Mouse (Mus musculus) cerebellum, adult 11-12 months (tissue): ENCODE data around the gene Mroh2b.

ENCODE experiments used
- DNase-seq: peaks from one replicate; pipeline ENCODE4 v3.0.0; 2022

The Mroh2b gene

GRCm38 (mm10) chr15:4898437-4898836, at the start of gene Mroh2b:
Gene Mroh2b, plus strand, starts transcription at chr15:4898737.
- DNase-seq: no peak

GRCm38 (mm10) chr15:4850015-4850414, 48.5 kb upstream of the Mroh2b start:
- DNase-seq: no peak

DNA sequence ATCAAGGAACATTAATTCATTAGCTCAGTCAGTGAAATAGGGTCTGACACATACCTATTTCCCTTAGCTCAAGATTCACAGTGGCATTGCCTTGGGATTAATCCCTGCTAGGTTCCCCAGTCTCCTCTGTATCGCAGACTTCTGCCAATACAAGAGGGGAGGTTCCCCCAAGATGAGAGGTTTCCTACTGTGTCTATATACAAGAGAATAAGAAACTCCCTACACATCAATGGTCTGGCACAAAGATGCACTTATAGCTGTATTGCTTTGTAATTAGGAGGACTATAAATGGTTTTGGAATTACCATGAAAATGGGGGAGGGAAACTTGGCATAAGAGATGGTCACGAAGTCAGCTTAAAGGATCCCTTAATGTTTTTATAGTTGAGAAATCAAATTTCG, 3.6 kb upstream of the Mroh2b start:
- no peak for DNase-seq

DNA sequence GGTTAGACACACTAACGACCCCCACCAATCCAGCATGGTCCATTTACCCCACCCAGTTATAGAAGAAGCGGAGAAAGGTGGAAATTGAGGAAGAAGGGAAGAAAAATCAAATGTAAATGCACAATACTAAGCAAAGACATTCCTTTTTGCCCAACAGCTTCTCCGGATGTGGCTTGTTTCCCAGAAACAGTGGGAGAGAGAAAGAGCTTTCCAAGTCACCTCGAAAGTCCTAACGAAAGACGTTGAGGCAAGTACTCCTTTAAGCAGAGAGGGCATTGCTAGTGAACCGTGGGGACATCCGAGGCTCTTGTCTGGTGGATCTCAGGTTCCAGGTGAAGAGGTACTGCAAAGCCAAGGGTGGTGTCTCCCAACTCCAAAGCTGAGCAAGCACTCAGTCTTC, 36.2 kb downstream of the Mroh2b start:
- no peak for DNase-seq

DNA sequence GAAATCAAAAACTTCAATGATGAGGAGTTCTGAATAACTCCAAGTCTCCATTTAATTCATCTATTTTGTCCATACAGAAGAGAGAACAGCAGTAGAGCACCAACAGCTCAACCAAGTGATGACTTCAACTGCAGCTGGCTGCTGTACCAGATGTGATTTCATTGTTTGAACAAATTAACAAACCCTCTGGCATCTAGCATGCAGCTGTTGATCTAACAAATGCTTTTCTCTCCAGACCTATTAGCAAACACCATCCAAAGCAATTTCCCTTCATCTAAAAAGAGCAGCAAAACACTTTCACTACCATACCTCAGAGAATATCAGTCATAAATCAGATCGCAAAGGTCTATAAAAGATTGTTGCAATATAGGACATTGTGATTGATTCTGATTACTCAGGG, 74.8 kb downstream of the Mroh2b start:
- no peak for DNase-seq

DNA sequence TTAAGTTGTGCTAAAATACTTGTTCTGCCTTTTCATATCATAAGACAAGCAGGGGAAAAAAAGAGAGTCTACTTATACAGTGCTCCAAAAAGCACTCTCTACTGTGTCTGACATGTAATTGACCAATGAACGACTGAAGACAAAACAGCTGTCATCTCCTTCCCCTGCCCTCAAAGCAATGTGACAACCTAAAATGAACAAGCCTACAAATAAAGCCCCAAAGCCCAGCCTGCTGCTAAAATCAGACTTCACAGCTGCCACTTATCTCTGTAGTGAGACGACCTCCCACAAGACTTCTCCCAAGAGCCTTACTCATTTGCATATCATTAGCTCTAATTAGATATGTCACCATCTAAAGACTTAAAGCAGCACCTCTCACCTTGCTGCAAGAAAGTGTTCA, 104.4 kb downstream of the Mroh2b start:
- no peak for DNase-seq

- no peak for DNase-seq
Observed at GRCm38 (mm10) chr15:5003503-5004196, 105.1 kb downstream of the Mroh2b start.

DNA sequence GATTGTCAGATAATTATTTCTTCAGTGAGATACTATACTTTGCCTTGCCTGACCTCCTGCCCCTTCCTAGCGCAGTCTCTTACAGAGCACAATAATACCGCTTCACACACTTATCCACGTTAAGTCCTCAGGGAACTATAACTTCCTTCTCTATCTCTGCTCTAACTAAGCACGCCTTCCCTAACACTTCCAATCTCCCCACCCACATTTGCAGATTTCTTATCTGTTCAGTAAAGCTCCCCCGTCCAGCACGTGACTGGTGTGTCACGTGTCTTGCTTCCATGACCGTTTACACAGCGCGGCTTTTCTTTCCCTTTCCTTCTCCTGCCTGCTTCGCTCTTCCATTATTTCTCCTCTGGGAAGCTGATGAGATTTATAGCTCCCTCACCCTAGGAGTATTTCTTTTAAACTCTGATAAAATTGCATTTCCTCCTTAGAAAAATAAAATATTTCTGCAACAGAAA, 111.1 kb downstream of the Mroh2b start:
- DNase-seq: no peak
